Mouse (Mus musculus): ENCODE data around the gene Celf1. TPM values are rescaled to one million over a fixed set of nuclear protein-coding genes. Genes with fewer than 3 reads are reported as not detected.
A peak's percentile ranks its signal among the peaks of the same experiment; 100 is the strongest.

Celf1 gene
- polyA plus RNA-seq, 1 experiment from 2014 or later = 34.9 TPM

- Histone ChIP-seq H3K27ac (ENCODE audit: low read depth, low read length) (no peak overlapping the region), H3K4me1 (replicated peaks; ENCODE audit: control insufficient read depth, insufficient read depth, low read length) (no peaks in the 10 kb centered on the region)
- ATAC-seq = no peak
Observed at GRCm38 (mm10) chr2:91062779-91063606, 122.8 kb downstream of the Celf1 start.

GRCm38 (mm10) chr2:91064211-91064610, 124.0 kb downstream of the Celf1 start:
- Histone ChIP-seq H3K27me3 (replicated peaks; ENCODE audit: control insufficient read depth, insufficient read depth, low read length) (no peaks in the 10 kb centered on the region), H3K36me3 (ENCODE audit: control insufficient read depth, insufficient read depth) (peaks cover 54% of the 10 kb centered on the region), H3K4me1 (replicated peaks; ENCODE audit: control insufficient read depth, insufficient read depth, low read length) (0 out of 2 replicates have a peak, but pooled peaks cover 2% of the 10 kb centered on the region), H3K4me3 (ENCODE audit: low read depth, low read length) (no peak overlapping the region), H3K27ac (ENCODE audit: low read depth, low read length) (no peak overlapping the region), H3K9me3 (ENCODE audit: control insufficient read depth) (no peaks in the 10 kb centered on the region), H3K9ac (ENCODE audit: low read depth, low read length) (no peak overlapping the region), H3K4me2 (replicated peaks; ENCODE audit: low read depth) (no peak overlapping the region)
- no peak for ATAC-seq
- WGBS = 86% methylated on average over 6 of the region's 6 CpGs
- no peak for TF ChIP-seq CTCF (IDR thresholded peaks at IDR 0.05; ENCODE audit: low read depth)

More at GRCm38 (mm10) chr2:91062779-91063606, 122.8 kb downstream of the Celf1 start:
- H3K4me2 ChIP-seq (replicated peaks; ENCODE audit: low read depth) = no peak overlapping the region
- no peaks in the 10 kb centered on the region for H3K9me3 ChIP-seq (ENCODE audit: control insufficient read depth)
- peaks cover 66% of the 10 kb centered on the region for H3K36me3 ChIP-seq (ENCODE audit: control insufficient read depth, insufficient read depth)
- no peak overlapping the region for H3K9ac ChIP-seq (ENCODE audit: low read depth, low read length)
- no peak for TF ChIP-seq CTCF (IDR thresholded peaks at IDR 0.05; ENCODE audit: low read depth)
- no peak overlapping the region for H3K4me3 ChIP-seq (ENCODE audit: low read depth, low read length)
- 88% methylated on average over 16 of the region's 16 CpGs for WGBS
- no peaks in the 10 kb centered on the region for H3K27me3 ChIP-seq (replicated peaks; ENCODE audit: control insufficient read depth, insufficient read depth, low read length)

- H3K4me2 ChIP-seq (replicated peaks; ENCODE audit: low read depth) = no peak overlapping the region
- TF ChIP-seq CTCF (IDR thresholded peaks at IDR 0.05; ENCODE audit: low read depth) = peak; percentile 83
- H3K9me3 ChIP-seq (ENCODE audit: control insufficient read depth) = no peaks in the 10 kb centered on the region
- H3K27me3 ChIP-seq (replicated peaks; ENCODE audit: control insufficient read depth, insufficient read depth, low read length) = no peaks in the 10 kb centered on the region
- H3K9ac ChIP-seq (ENCODE audit: low read depth, low read length) = no peak overlapping the region
- no peak overlapping the region for H3K4me3 ChIP-seq (ENCODE audit: low read depth, low read length)
- ATAC-seq = no peak
- WGBS = 60% methylated on average over 3 of the region's 3 CpGs
- H3K36me3 ChIP-seq (ENCODE audit: control insufficient read depth, insufficient read depth) = peaks cover 43% of the 10 kb centered on the region
- H3K4me1 ChIP-seq (replicated peaks; ENCODE audit: control insufficient read depth, insufficient read depth, low read length) = 0 out of 2 replicates have a peak, but pooled peaks cover 2% of the 10 kb centered on the region
- H3K27ac ChIP-seq (ENCODE audit: low read depth, low read length) = no peak overlapping the region
Observed at GRCm38 (mm10) chr2:91065544-91065943, 125.4 kb downstream of the Celf1 start.

GRCm38 (mm10) chr2:91066455-91066854, 126.3 kb downstream of the Celf1 start:
- ATAC-seq = no peak
- WGBS = 83% methylated on average over 3 of the region's 3 CpGs

GRCm38 (mm10) chr2:91068162-91068871, 128.1 kb downstream of the Celf1 start:
- no peaks in the 10 kb centered on the region for H3K27me3 ChIP-seq (replicated peaks; ENCODE audit: control insufficient read depth, insufficient read depth, low read length)
- 59% methylated on average over 13 of the region's 13 CpGs for WGBS
- H3K9ac ChIP-seq (ENCODE audit: low read depth, low read length) = no peak overlapping the region
- no peak overlapping the region for H3K27ac ChIP-seq (ENCODE audit: low read depth, low read length)
- peak overlapping the region; percentile 87 for H3K4me2 ChIP-seq (replicated peaks; ENCODE audit: low read depth)
- peak overlapping the region; percentile 1; the same call in 1 of the 2 replicates for H3K4me3 ChIP-seq (ENCODE audit: low read depth, low read length)
- no peaks in the 10 kb centered on the region for H3K9me3 ChIP-seq (ENCODE audit: control insufficient read depth)
- TF ChIP-seq CTCF (IDR thresholded peaks at IDR 0.05; ENCODE audit: low read depth) = no peak
- peaks cover 17% of the 10 kb centered on the region for H3K36me3 ChIP-seq (ENCODE audit: control insufficient read depth, insufficient read depth)
- H3K4me1 ChIP-seq (replicated peaks; ENCODE audit: control insufficient read depth, insufficient read depth, low read length) = 0 out of 2 replicates have a peak, but pooled peaks cover 2% of the 10 kb centered on the region
- no peak for ATAC-seq

More at GRCm38 (mm10) chr2:91066455-91066854, 126.3 kb downstream of the Celf1 start:
- Histone ChIP-seq H3K4me3 (ENCODE audit: low read depth, low read length) (no peak overlapping the region), H3K9me3 (ENCODE audit: control insufficient read depth) (no peaks in the 10 kb centered on the region), H3K4me1 (replicated peaks; ENCODE audit: control insufficient read depth, insufficient read depth, low read length) (0 out of 2 replicates have a peak, but pooled peaks cover 2% of the 10 kb centered on the region), H3K27me3 (replicated peaks; ENCODE audit: control insufficient read depth, insufficient read depth, low read length) (no peaks in the 10 kb centered on the region), H3K36me3 (ENCODE audit: control insufficient read depth, insufficient read depth) (peaks cover 35% of the 10 kb centered on the region), H3K27ac (ENCODE audit: low read depth, low read length) (no peak overlapping the region), H3K9ac (ENCODE audit: low read depth, low read length) (no peak overlapping the region), H3K4me2 (replicated peaks; ENCODE audit: low read depth) (no peak overlapping the region)
- TF ChIP-seq CTCF (IDR thresholded peaks at IDR 0.05; ENCODE audit: low read depth) = no peak

GRCm38 (mm10) chr2:91068872-91069165, 128.6 kb downstream of the Celf1 start:
- ATAC-seq = no peak
- H3K4me1 ChIP-seq (replicated peaks; ENCODE audit: control insufficient read depth, insufficient read depth, low read length) = 0 out of 2 replicates have a peak, but pooled peaks cover 2% of the 10 kb centered on the region
- H3K4me3 ChIP-seq (ENCODE audit: low read depth, low read length) = peak overlapping the region; percentile 1; the same call in 1 of the 2 replicates
- peak overlapping the region; percentile 87 for H3K4me2 ChIP-seq (replicated peaks; ENCODE audit: low read depth)
- H3K36me3 ChIP-seq (ENCODE audit: control insufficient read depth, insufficient read depth) = peaks cover 12% of the 10 kb centered on the region; the same call in 1 of the 2 replicates
- H3K27me3 ChIP-seq (replicated peaks; ENCODE audit: control insufficient read depth, insufficient read depth, low read length) = no peaks in the 10 kb centered on the region
- WGBS = 43% methylated on average over 6 of the region's 6 CpGs
- H3K9me3 ChIP-seq (ENCODE audit: control insufficient read depth) = no peaks in the 10 kb centered on the region
- TF ChIP-seq CTCF (IDR thresholded peaks at IDR 0.05; ENCODE audit: low read depth) = no peak
- no peak overlapping the region for H3K9ac ChIP-seq (ENCODE audit: low read depth, low read length)
- no peak overlapping the region for H3K27ac ChIP-seq (ENCODE audit: low read depth, low read length)

Other genes starting within 250 kb of the Celf1 start
- gene Fnbp4, start 195.0 kb upstream of the Celf1 start, polyA plus RNA-seq (2015; fragmentation: Nextera tagmentation; extraction: Ambion mirVana) = 16.5 and 22.2 TPM in 2 replicates
- gene Agbl2, start 157.7 kb upstream of the Celf1 start, polyA plus RNA-seq (2015; fragmentation: Nextera tagmentation; extraction: Ambion mirVana) = 0.20 and 0.26 TPM in 2 replicates
- 196 and 216 TPM in 2 replicates for gene Mtch2, start 93.2 kb upstream of the Celf1 start, polyA plus RNA-seq (2015; fragmentation: Nextera tagmentation; extraction: Ambion mirVana)
- gene C1qtnf4, start 54.5 kb upstream of the Celf1 start, polyA plus RNA-seq (2015; fragmentation: Nextera tagmentation; extraction: Ambion mirVana) = 6.5 and 7.6 TPM in 2 replicates
- 12.0 and 13.1 TPM in 2 replicates for gene Kbtbd4, start 35.6 kb upstream of the Celf1 start, polyA plus RNA-seq (2015; fragmentation: Nextera tagmentation; extraction: Ambion mirVana)
- gene Ndufs3, start 35.6 kb upstream of the Celf1 start, polyA plus RNA-seq (2015; fragmentation: Nextera tagmentation; extraction: Ambion mirVana) = 263 and 280 TPM in 2 replicates
- 0.50 and 0.55 TPM in 2 replicates for gene Rapsn, start 95.2 kb downstream of the Celf1 start, polyA plus RNA-seq (2015; fragmentation: Nextera tagmentation; extraction: Ambion mirVana)
- 155 and 163 TPM in 2 replicates for gene Psmc3, start 113.6 kb downstream of the Celf1 start, polyA plus RNA-seq (2015; fragmentation: Nextera tagmentation; extraction: Ambion mirVana)
- gene Slc39a13, start 130.0 kb downstream of the Celf1 start, polyA plus RNA-seq (2015; fragmentation: Nextera tagmentation; extraction: Ambion mirVana) = 12.6 and 15.0 TPM in 2 replicates
- 5.1 and 7.3 TPM in 2 replicates for gene Spi1, start 142.0 kb downstream of the Celf1 start, polyA plus RNA-seq (2015; fragmentation: Nextera tagmentation; extraction: Ambion mirVana)
- gene Mybpc3, start 177.8 kb downstream of the Celf1 start, polyA plus RNA-seq (2015; fragmentation: Nextera tagmentation; extraction: Ambion mirVana) = not detected in 2 replicates
- gene Madd, start 243.5 kb downstream of the Celf1 start, polyA plus RNA-seq (2015; fragmentation: Nextera tagmentation; extraction: Ambion mirVana) = 3.1 and 4.7 TPM in 2 replicates